Mouse (Mus musculus) small intestine, adult 2 months (tissue): ENCODE measurements around the gene Nectin1. TPM values are rescaled to one million over a fixed set of nuclear protein-coding genes. Genes with fewer than 3 reads are reported as not detected.

ENCODE experiments used
- H3K27ac ChIP-seq: fragments of 200-500 bp; 2 replicates; pipeline ENCODE4 v1.5.1; 2012; ENCODE audit warnings: low read depth, low read length, control low read depth, inconsistent platforms; ENCODE audit not compliant: insufficient read depth
- H3K27me3 ChIP-seq: fragments of 200-500 bp; 2 replicates; pipeline ENCODE4 v1.6.1; 2012; ENCODE audit warnings: mild to moderate bottlenecking, moderate library complexity, low read length, inconsistent platforms; ENCODE audit not compliant: control insufficient read depth, insufficient read depth
- H3K36me3 ChIP-seq: fragments of 200-500 bp; 2 replicates; pipeline ENCODE4 v1.6.1; 2012; ENCODE audit warnings: mild to moderate bottlenecking, low read length, control low read depth, inconsistent platforms; ENCODE audit not compliant: control insufficient read depth, insufficient read depth
- H3K4me1 ChIP-seq: fragments of 200-500 bp; 2 replicates; pipeline ENCODE4 v1.6.1; 2012; ENCODE audit warnings: low read length, inconsistent platforms, mixed read lengths; ENCODE audit not compliant: control insufficient read depth, insufficient read depth, insufficient read length
- H3K4me3 ChIP-seq: fragments of 200-500 bp; 2 replicates; pipeline ENCODE4 v1.5.1; 2012; ENCODE audit warnings: low read depth, mild to moderate bottlenecking, control low read depth, inconsistent platforms, low read length, moderate library complexity
- CTCF ChIP-seq: fragments of 200-500 bp; IDR thresholded peaks from 2 replicates; pipeline ENCODE4 v1.5.1; 2012; ENCODE audit warnings: low read depth, mild to moderate bottlenecking, control low read depth, inconsistent platforms, low read length, moderate library complexity, mixed read lengths; ENCODE audit not compliant: insufficient replicate concordance, insufficient read length; ENCODE audit errors: extremely low read depth
- POLR2A ChIP-seq: fragments of 200-500 bp; IDR thresholded peaks from 2 replicates; pipeline ENCODE4 v1.6.1; 2012; ENCODE audit warnings: low read depth, mild to moderate bottlenecking, control low read depth, inconsistent platforms, low read length, moderate library complexity
- WGBS: fragments of 180-500 bp; shearing (Covaris S2); methylation state at CpG from one replicate; pipeline ENCODE4 v1.1.7; 2018; 5-methylcytosine and 5-hydroxymethylcytosine counted together
- polyA plus RNA-seq: library from polyadenylated mRNA; depleted of rRNA; stranded (reverse); fragments of >200 nt; gene quantifications from 2 replicates; pipeline ENCODE4 v1.2.3, GENCODE M21; 2012

Gene Nectin1
- polyA plus RNA-seq, 1 experiment = 15.3 TPM

- Histone ChIP-seq H3K4me1 (peaks cover 13% of the 10 kb centered on the region), H3K36me3 (no peaks in the 10 kb centered on the region), H3K27ac (no peak overlapping the region), H3K4me3 (no peak overlapping the region), H3K27me3 (no peaks in the 10 kb centered on the region)
- no peak for TF ChIP-seq POLR2A
- TF ChIP-seq CTCF = peak; percentile 89
- WGBS = 40% methylated on average over 5 of the region's 5 CpGs
Measured at GRCm38 (mm10) chr9:43827593-43827992, 83.8 kb downstream of the Nectin1 start.

DNA sequence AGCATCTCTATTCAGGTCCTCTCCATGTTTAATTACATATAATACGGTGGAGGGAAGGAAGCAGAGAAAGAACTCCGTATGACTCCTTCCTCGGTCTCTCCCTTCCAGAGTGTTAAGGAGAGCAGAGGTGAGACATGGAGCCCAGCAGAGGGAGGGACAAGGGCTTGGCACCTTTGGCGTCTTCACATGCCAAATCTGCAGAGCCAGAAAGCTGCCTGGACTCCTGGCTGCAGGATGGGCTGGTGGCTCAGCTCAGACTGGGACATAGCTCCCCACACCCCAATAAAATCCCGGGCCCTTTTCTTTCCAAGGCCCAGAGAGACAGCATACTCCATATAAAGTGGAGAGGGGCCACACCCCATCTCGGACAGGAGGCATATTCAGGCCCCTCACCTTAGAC, 85.2 kb downstream of the Nectin1 start:
- no peaks in the 10 kb centered on the region for H3K36me3 ChIP-seq
- H3K4me3 ChIP-seq = no peak overlapping the region
- no peak for TF ChIP-seq POLR2A
- TF ChIP-seq CTCF = no peak
- H3K4me1 ChIP-seq = peaks cover 13% of the 10 kb centered on the region
- H3K27ac ChIP-seq = no peak overlapping the region
- no peaks in the 10 kb centered on the region for H3K27me3 ChIP-seq
- 65% methylated on average over 6 of the region's 6 CpGs for WGBS

- no peak for TF ChIP-seq POLR2A
- TF ChIP-seq CTCF = no peak
- H3K4me3 ChIP-seq = no peak overlapping the region
- H3K27me3 ChIP-seq = no peaks in the 10 kb centered on the region
- H3K27ac ChIP-seq = no peak overlapping the region
- no peaks in the 10 kb centered on the region for H3K4me1 ChIP-seq
- no peaks in the 10 kb centered on the region for H3K36me3 ChIP-seq
- 89% methylated on average over 8 of the region's 8 CpGs for WGBS
Measured at GRCm38 (mm10) chr9:43833232-43833631, 89.4 kb downstream of the Nectin1 start.

GRCm38 (mm10) chr9:43834283-43834682, 90.5 kb downstream of the Nectin1 start:
- Histone ChIP-seq H3K36me3 (no peaks in the 10 kb centered on the region), H3K4me3 (no peak overlapping the region), H3K27ac (no peak overlapping the region), H3K4me1 (no peaks in the 10 kb centered on the region), H3K27me3 (no peaks in the 10 kb centered on the region)
- TF ChIP-seq POLR2A = no peak
- no peak for TF ChIP-seq CTCF
- WGBS = 80% methylated on average over 13 of the region's 13 CpGs

DNA sequence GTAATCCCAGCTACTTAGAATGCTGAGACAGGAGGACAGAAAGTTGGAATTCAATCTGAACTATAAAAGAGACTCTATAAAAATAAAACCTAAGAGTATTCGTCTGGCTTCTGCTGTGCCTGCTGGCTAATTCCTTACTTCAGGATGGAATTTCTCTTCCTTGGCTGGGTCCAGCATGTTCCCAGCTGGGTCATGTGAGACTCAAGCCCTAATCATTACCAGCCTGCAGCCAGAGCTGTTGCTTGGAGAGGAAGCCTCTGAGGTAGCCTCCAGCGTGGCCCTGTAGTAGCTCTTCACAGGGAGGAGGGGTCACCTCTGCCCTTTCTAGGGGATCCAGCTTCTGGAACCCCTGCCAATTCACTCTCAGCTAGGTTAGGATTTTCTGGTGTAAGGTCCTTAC, 94.8 kb downstream of the Nectin1 start:
- TF ChIP-seq CTCF (no peak), POLR2A (no peak)
- H3K27me3 ChIP-seq = no peaks in the 10 kb centered on the region

DNA sequence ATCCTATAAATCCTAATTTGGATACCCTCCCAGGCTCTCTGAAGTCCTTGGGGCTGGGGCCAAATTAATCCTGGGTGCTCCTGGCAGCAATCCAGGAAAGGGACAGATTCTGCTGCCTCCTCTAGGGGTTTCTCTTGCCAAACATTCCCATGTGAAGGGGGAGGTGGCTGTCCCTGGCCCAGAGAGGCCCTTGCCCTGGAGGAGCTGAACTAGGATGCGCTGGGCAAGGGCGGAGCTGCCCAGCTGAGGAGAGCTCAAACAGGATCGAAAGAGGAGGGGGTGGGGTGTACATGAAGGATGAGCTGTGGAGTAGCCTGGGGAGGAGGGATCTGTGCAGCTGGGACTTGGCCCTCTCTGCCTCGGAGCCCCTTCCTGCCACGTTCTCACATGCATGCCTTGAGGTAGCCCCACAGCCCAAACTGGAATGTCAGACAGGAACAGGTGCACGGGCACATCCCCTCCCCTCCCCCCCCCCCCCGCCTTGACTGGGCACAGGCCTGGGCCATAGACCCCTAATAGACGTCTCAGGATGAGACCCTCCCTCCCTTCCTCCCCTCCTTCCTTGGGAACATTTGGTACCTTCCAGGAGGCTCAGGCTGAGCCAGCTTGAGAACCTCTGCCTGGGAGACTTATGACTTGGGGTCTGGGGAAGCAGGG, 99.3 kb downstream of the Nectin1 start:
- H3K27ac ChIP-seq = no peak overlapping the region
- H3K4me1 ChIP-seq = no peaks in the 10 kb centered on the region
- peaks cover 6% of the 10 kb centered on the region; the same call in 1 of the 2 replicates for H3K27me3 ChIP-seq
- H3K4me3 ChIP-seq = no peak overlapping the region
- no peaks in the 10 kb centered on the region for H3K36me3 ChIP-seq
- WGBS = 9% methylated on average over 8 of the region's 8 CpGs
- TF ChIP-seq POLR2A (no peak), CTCF (no peak)

More for the DNA sequence above, 94.8 kb downstream of the Nectin1 start:
- WGBS = 60% methylated on average over 2 of the region's 2 CpGs
- no peak overlapping the region for H3K4me3 ChIP-seq
- no peak overlapping the region for H3K27ac ChIP-seq
- H3K4me1 ChIP-seq = no peaks in the 10 kb centered on the region
- no peaks in the 10 kb centered on the region for H3K36me3 ChIP-seq

DNA sequence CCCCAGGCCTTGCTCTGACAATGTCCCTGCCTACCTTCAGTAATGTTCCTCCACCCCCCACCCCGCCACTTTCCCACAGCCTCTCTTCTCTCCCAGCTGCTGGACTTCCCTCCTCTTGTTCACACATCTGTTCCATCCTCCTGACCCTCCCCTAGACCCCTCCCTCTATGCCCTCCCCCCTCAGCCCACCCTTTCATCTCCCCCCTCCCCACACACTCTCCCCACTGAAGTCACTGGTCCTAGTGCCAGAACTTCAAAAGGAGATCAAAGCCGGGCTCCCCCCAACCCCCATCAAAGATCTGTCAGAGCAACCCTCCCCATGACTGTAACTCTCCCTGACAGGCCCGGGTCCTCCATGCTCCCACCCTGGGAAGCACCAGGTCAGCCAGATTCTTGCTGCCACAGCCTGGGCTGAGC, 99.9 kb downstream of the Nectin1 start:
- WGBS = 12% methylated on average over 2 of the region's 3 CpGs
- H3K27ac ChIP-seq = no peak overlapping the region

More for the DNA sequence above, 99.9 kb downstream of the Nectin1 start:
- Histone ChIP-seq H3K4me1 (no peaks in the 10 kb centered on the region), H3K27me3 (peaks cover 6% of the 10 kb centered on the region; the same call in 1 of the 2 replicates), H3K36me3 (no peaks in the 10 kb centered on the region), H3K4me3 (no peak overlapping the region)
- TF ChIP-seq CTCF = no peak
- TF ChIP-seq POLR2A = no peak
